In genomic region chr4:139935557-139935956, GRCm38 (mm10) we compare ENCODE assay signal across 27 mouse cellular contexts. TPM values are rescaled to one million over a fixed set of nuclear protein-coding genes. Genes with fewer than 3 reads are reported as not detected.
DNase-seq lines count a peak whose midpoint lies in the region; ATAC-seq and TF ChIP-seq lines count a peak whose summit lies in the region.
"Had no signal": no experiment of that assay in that cellular context is flagged by ENCODE, and none has a peak within 500 bp of the region (broad histone marks: within the 10 kb centered on the region; RNA-seq: fewer than 3 reads in every experiment).

No protein-coding gene starts in this region.

- in situ Hi-C loops in CH12.LX (cut with MboI; ENCODE audit: low pct_ligation_motif_present, low pct_unique_long_range_greater_than_20kb, low sequenced_read_pairs) = no loop called here

- no peak for TF ChIP-seq EP300 in CH12.LX (IDR thresholded peaks at IDR 0.05; ENCODE audit: low read length)

- no peak overlapping the region for H3K4me3 ChIP-seq in lung, embryonic 15.5 days
- no peak overlapping the region for H3K4me3 ChIP-seq in CH12.LX (replicated peaks in 1 of 3; ENCODE audit: low read depth in 2 of 3, low read length in 2 of 3, poor library complexity in 1 of 3)
- no peak overlapping the region for H3K4me3 ChIP-seq in stomach, embryonic 15.5 days (replicated peaks)
- H3K4me3 ChIP-seq in hindbrain, embryonic 14.5 days (replicated peaks; ENCODE audit: low read length) = no peak overlapping the region
- H3K4me3 ChIP-seq in hindbrain, embryonic 11.5 days (ENCODE audit: low read depth, low read length) = no peak overlapping the region
- H3K4me3 ChIP-seq: forebrain, embryonic 10.5 days; forebrain, embryonic 13.5 days; gastrocnemius, adult 2 months; hindbrain, embryonic 13.5 days had no signal

- no peak for TF ChIP-seq CTCF in CH12.LX (conservative IDR thresholded peaks at IDR 0.05 in 1 of 2, IDR thresholded peaks at IDR 0.05 in 1 of 2; ENCODE audit: low read depth in 2 of 2, low read length in 2 of 2)

- ATAC-seq in lung, embryonic 15.5 days (ENCODE audit: borderline replicate concordance, extremely low read depth, low FRiP score, low TSS enrichment) = peak; percentile 4; the same call in 1 of the 2 replicates
- peak; percentile 18; the same call in 1 of the 2 replicates for ATAC-seq in stomach, embryonic 15.5 days (ENCODE audit: insufficient read depth, low FRiP score, low read depth)
- ATAC-seq in hindbrain, embryonic 14.5 days (ENCODE audit: low FRiP score) = no peak
- no peak for ATAC-seq in hindbrain, embryonic 11.5 days (ENCODE audit: low FRiP score)
- ATAC-seq: activated CD4-positive, CD25-positive, alpha-beta regulatory T cell, adult 4 months; forebrain, embryonic 13.5 days; forebrain, embryonic 16.5 days; hindbrain, postnatal 0 days; inflammation-experienced regulatory T-cells, adult 6 months had no signal

- no peaks in the 10 kb centered on the region for H3K79me2 ChIP-seq in CH12.LX (replicated peaks; ENCODE audit: control insufficient read depth, extremely low read depth, insufficient read depth, poor library complexity, severe bottlenecking)

- dilution Hi-C loops in CH12.LX (cut with MboI; ENCODE audit: extremely low pct_ligation_motif_present, extremely low pct_unique_long_range_greater_than_20kb, low sequenced_read_pairs) = no loop called here

- H3K4me2 ChIP-seq in lung, embryonic 15.5 days = no peak overlapping the region
- no peak overlapping the region for H3K4me2 ChIP-seq in CH12.LX (ENCODE audit: insufficient read depth, low read depth, poor library complexity, severe bottlenecking)
- no peak overlapping the region for H3K4me2 ChIP-seq in stomach, embryonic 15.5 days
- no peak overlapping the region for H3K4me2 ChIP-seq in hindbrain, embryonic 14.5 days (replicated peaks)
- H3K4me2 ChIP-seq in hindbrain, embryonic 11.5 days (replicated peaks; ENCODE audit: low read depth, low read length) = no peak overlapping the region
- H3K4me2 ChIP-seq: forebrain, embryonic 13.5 days; heart, embryonic 11.5 days; hindbrain, embryonic 13.5 days had no signal

- H3K27me3 ChIP-seq in lung, embryonic 15.5 days = peaks cover 5% of the 10 kb centered on the region; the same call in 1 of the 2 replicates
- no peaks in the 10 kb centered on the region for H3K27me3 ChIP-seq in CH12.LX (replicated peaks)
- no peaks in the 10 kb centered on the region for H3K27me3 ChIP-seq in stomach, embryonic 15.5 days (replicated peaks)
- H3K27me3 ChIP-seq in hindbrain, embryonic 14.5 days (ENCODE audit: control insufficient read depth, insufficient read depth, low read length) = no peaks in the 10 kb centered on the region
- H3K27me3 ChIP-seq in hindbrain, embryonic 11.5 days (ENCODE audit: control insufficient read depth, insufficient read depth, low read length) = no peaks in the 10 kb centered on the region

- no peak for TF ChIP-seq RAD21 in CH12.LX (IDR thresholded peaks at IDR 0.05; ENCODE audit: low read depth, low read length)

- H3K9ac ChIP-seq in lung, embryonic 15.5 days = no peak overlapping the region
- no peak overlapping the region for H3K9ac ChIP-seq in CH12.LX (ENCODE audit: insufficient read depth, low read depth)
- H3K9ac ChIP-seq in stomach, embryonic 15.5 days = no peak overlapping the region
- no peak overlapping the region for H3K9ac ChIP-seq in hindbrain, embryonic 14.5 days
- H3K9ac ChIP-seq in hindbrain, embryonic 11.5 days (ENCODE audit: low read depth, low read length) = no peak overlapping the region
- H3K9ac ChIP-seq: forebrain, embryonic 13.5 days; hindbrain, embryonic 13.5 days had no signal

- H3K36me3 ChIP-seq in lung, embryonic 15.5 days = no peaks in the 10 kb centered on the region
- no peaks in the 10 kb centered on the region for H3K36me3 ChIP-seq in CH12.LX (replicated peaks in 1 of 2; ENCODE audit: control insufficient read depth in 1 of 2, insufficient read depth in 1 of 2, low read length in 1 of 2)
- no peaks in the 10 kb centered on the region for H3K36me3 ChIP-seq in stomach, embryonic 15.5 days
- H3K36me3 ChIP-seq in hindbrain, embryonic 14.5 days (replicated peaks; ENCODE audit: control insufficient read depth, insufficient read depth) = no peaks in the 10 kb centered on the region
- H3K36me3 ChIP-seq in hindbrain, embryonic 11.5 days (ENCODE audit: control insufficient read depth, insufficient read depth, low read length) = no peaks in the 10 kb centered on the region
- H3K36me3 ChIP-seq: forebrain, embryonic 10.5 days; hindbrain, embryonic 13.5 days had no signal

- WGBS in lung, embryonic 15.5 days = 59% methylated on average over 3 of the region's 3 CpGs
- 59% methylated on average over 3 of the region's 3 CpGs for WGBS in stomach, embryonic 15.5 days
- 81% methylated on average over 3 of the region's 3 CpGs for WGBS in hindbrain, embryonic 14.5 days
- 70% methylated on average over 3 of the region's 3 CpGs for WGBS in hindbrain, embryonic 11.5 days

- peak; percentile 3 for DNase-seq in adrenal gland, postnatal 14 days
- DNase-seq in adrenal gland, adult (ENCODE audit: inconsistent age in 2 of 2, low spot score in 1 of 2) = no peak
- DNase-seq in lung, postnatal 36 days = no peak
- DNase-seq in CH12.LX (ENCODE audit: extremely low read depth) = no peak
- no peak for DNase-seq in hindbrain, embryonic 14.5 days (ENCODE audit: low spot score)
- DNase-seq in hindbrain, embryonic 11.5 days (ENCODE audit: low spot score) = no peak
- DNase-seq: adrenal gland, postnatal 10 days; cerebellum, adult 11 months; cerebellum, adult 2 months; cerebellum, adult 9-11 months; cerebellum, postnatal 25 days; gastrocnemius, adult 2 months; gastrocnemius, postnatal 14 days; heart, adult 11 months had no signal

- H3K9me3 ChIP-seq in lung, embryonic 15.5 days = no peaks in the 10 kb centered on the region
- peaks cover 29% of the 10 kb centered on the region for H3K9me3 ChIP-seq in CH12.LX (replicated peaks; ENCODE audit: low read length)
- H3K9me3 ChIP-seq in stomach, embryonic 15.5 days = no peaks in the 10 kb centered on the region
- 0 out of 2 replicates have a peak, but pooled peaks cover 2% of the 10 kb centered on the region for H3K9me3 ChIP-seq in hindbrain, embryonic 14.5 days (ENCODE audit: control insufficient read depth, low read length)
- no peaks in the 10 kb centered on the region for H3K9me3 ChIP-seq in hindbrain, embryonic 11.5 days (ENCODE audit: control insufficient read depth, low read length)
- H3K9me3 ChIP-seq: forebrain, embryonic 10.5 days; hindbrain, embryonic 13.5 days had no signal

- no peak overlapping the region for H3K27ac ChIP-seq in lung, embryonic 15.5 days
- H3K27ac ChIP-seq in CH12.LX (ENCODE audit: insufficient read depth, low read depth) = no peak overlapping the region
- no peak overlapping the region for H3K27ac ChIP-seq in stomach, embryonic 15.5 days
- no peak overlapping the region for H3K27ac ChIP-seq in hindbrain, embryonic 14.5 days
- no peak overlapping the region for H3K27ac ChIP-seq in hindbrain, embryonic 11.5 days (ENCODE audit: low read depth, low read length)
- H3K27ac ChIP-seq: forebrain, embryonic 10.5 days; forebrain, embryonic 13.5 days; gastrocnemius, adult 2 months; hindbrain, embryonic 13.5 days; hindbrain, postnatal 0 days had no signal

- H3K4me1 ChIP-seq in lung, embryonic 15.5 days = peaks cover 19% of the 10 kb centered on the region
- no peaks in the 10 kb centered on the region for H3K4me1 ChIP-seq in CH12.LX (ENCODE audit: control insufficient read depth in 1 of 2, insufficient read depth in 2 of 2)
- no peaks in the 10 kb centered on the region for H3K4me1 ChIP-seq in stomach, embryonic 15.5 days
- peaks cover 14% of the 10 kb centered on the region for H3K4me1 ChIP-seq in hindbrain, embryonic 14.5 days (replicated peaks; ENCODE audit: control insufficient read depth, insufficient read depth, low read length)
- H3K4me1 ChIP-seq in hindbrain, embryonic 11.5 days (replicated peaks; ENCODE audit: control insufficient read depth, insufficient read depth, low read length) = no peaks in the 10 kb centered on the region

- TF ChIP-seq POLR2A in CH12.LX (IDR thresholded peaks at IDR 0.05; ENCODE audit: low read depth, low read length) = no peak

TF ChIP-seq in CH12.LX, 34 proteins besides CTCF, POLR2A, EP300 and RAD21:
- TF ChIP-seq NELFE (IDR thresholded peaks at IDR 0.05; ENCODE audit: low read depth, low read length) (no peak), MAFK (IDR thresholded peaks at IDR 0.05; ENCODE audit: insufficient replicate concordance, low read length) (peak; percentile 39; the same call in 1 of the 2 replicates)

RNA-seq across cellular contexts. Expression of gene Klhdc7a, which starts 32.3 kb away (rescaled TPM):
- total RNA-seq in adrenal gland, postnatal 14 days (2021) = 18.8 and 23.1 TPM in 2 replicates
- polyA plus RNA-seq in lung, embryonic 15.5 days (2015; fragmentation: Nextera tagmentation; extraction: Ambion mirVana) = 0.83 and 1.1 TPM in 2 replicates
- total RNA-seq in CH12.LX (2012; rRNA removed) (not detected in 2 replicates), CH12.LX (2014; rRNA removed) (not detected in 2 replicates)
- polyA plus RNA-seq in CH12.LX (2012; ENCODE audit: insufficient read length, low read depth) = not detected in 2 replicates
- polyA plus RNA-seq in stomach, embryonic 15.5 days (2015; fragmentation: Nextera tagmentation; extraction: Ambion mirVana) = 0.75 and 0.76 TPM in 2 replicates
- 0.44 and 0.56 TPM in 2 replicates for polyA plus RNA-seq in hindbrain, embryonic 14.5 days (2014; fragmentation: Nextera tagmentation; extraction: Ambion mirVana)
- 0.29 and 0.46 TPM in 2 replicates for polyA plus RNA-seq in hindbrain, embryonic 11.5 days (2014; fragmentation: Nextera tagmentation; extraction: Ambion mirVana)
- total RNA-seq: common myeloid progenitor, adult 5-6 weeks; hematopoietic stem cell, adult 5-6 weeks had no signal
- polyA plus RNA-seq: activated CD4-positive, CD25-positive, alpha-beta regulatory T cell, adult 4 months; heart, embryonic 14.5 days had no signal

Comparison
In these comparisons a context has a peak if more than half of its experiments do, and no peak if none do; other contexts are left out.
1. ATAC-seq: peak in lung, embryonic 15.5 days (single experiment) and stomach, embryonic 15.5 days (single experiment); none in hindbrain, embryonic 14.5 days (single experiment) and hindbrain, embryonic 11.5 days (single experiment).